Mouse (Mus musculus) neural tube, embryonic 11.5 days (tissue): ENCODE data around the gene Rsph14. TPM values are rescaled to one million over a fixed set of nuclear protein-coding genes. Genes with fewer than 3 reads are reported as not detected.
"Not testable (repeated sequence)": the region's sequence is repeated elsewhere in the genome, so short reads cannot be mapped to it uniquely, and the experiment has no call there.

Source experiments
- ATAC-seq: fragments of 200-750 bp; cut with Nextera tagmentation; 2 replicates; pipeline ENCODE4 v1.8.0; 2017; ENCODE audit warnings: moderate number of reproducible peaks, mild to moderate bottlenecking, moderate TSS enrichment, moderate library complexity; ENCODE audit not compliant: insufficient read depth, low FRiP score, low TSS enrichment
- DNase-seq: peaks from one replicate; pipeline ENCODE4 v3.0.0-alpha.2; 2015; ENCODE audit warnings: low spot score
- H3K27ac ChIP-seq: fragments of 300-500 bp; sonication (generic); 2 replicates; pipeline ENCODE4 v1.5.1; 2014; ENCODE audit warnings: low read depth, mild to moderate bottlenecking, low read length
- H3K27me3 ChIP-seq: fragments of 300-500 bp; sonication (generic); 2 replicates; pipeline ENCODE4 v1.6.1; 2014; ENCODE audit warnings: mild to moderate bottlenecking, low read length, mixed read lengths; ENCODE audit not compliant: control insufficient read depth, insufficient read depth
- H3K36me3 ChIP-seq: fragments of 300-500 bp; sonication (generic); 2 replicates; pipeline ENCODE4 v1.6.1; 2014; ENCODE audit warnings: mild to moderate bottlenecking, low read length, moderate library complexity, mixed read lengths; ENCODE audit not compliant: control insufficient read depth, insufficient read depth
- H3K4me1 ChIP-seq: fragments of 300-500 bp; sonication (generic); 2 replicates; pipeline ENCODE4 v1.6.1; 2014; ENCODE audit warnings: low read length, mixed read lengths; ENCODE audit not compliant: control insufficient read depth, insufficient read depth
- H3K4me2 ChIP-seq: fragments of 300-500 bp; sonication (generic); 2 replicates; pipeline ENCODE4 v1.6.1; 2014; ENCODE audit warnings: low read depth, mild to moderate bottlenecking, moderate library complexity
- H3K4me3 ChIP-seq: fragments of 300-500 bp; sonication (generic); 2 replicates; pipeline ENCODE4 v1.5.1; 2014; ENCODE audit warnings: low read depth, low read length
- H3K9ac ChIP-seq: fragments of 300-500 bp; sonication (generic); 2 replicates; pipeline ENCODE4 v1.6.1; 2014; ENCODE audit warnings: mild to moderate bottlenecking, low read length
- H3K9me3 ChIP-seq: fragments of 300-500 bp; sonication (generic); 2 replicates; pipeline ENCODE4 v1.6.1; 2016; ENCODE audit warnings: low read length; ENCODE audit not compliant: control insufficient read depth
- WGBS: fragments of 180-500 bp; shearing (Covaris S2); extraction: QIAGEN DNeasy Blood & Tissue Kit; methylation state at CpG from one replicate; pipeline ENCODE4 v1.1.7; 2014; 5-methylcytosine and 5-hydroxymethylcytosine counted together
- polyA plus RNA-seq: library from polyadenylated mRNA; unstranded; fragments of >200 nt; fragmentation: Nextera tagmentation; extraction: Ambion mirVana; gene quantifications from 2 replicates; pipeline ENCODE4 v1.2.1, GENCODE M21; 2014

Gene Rsph14
- polyA plus RNA-seq, 1 experiment from 2014 or later = not detected

DNA sequence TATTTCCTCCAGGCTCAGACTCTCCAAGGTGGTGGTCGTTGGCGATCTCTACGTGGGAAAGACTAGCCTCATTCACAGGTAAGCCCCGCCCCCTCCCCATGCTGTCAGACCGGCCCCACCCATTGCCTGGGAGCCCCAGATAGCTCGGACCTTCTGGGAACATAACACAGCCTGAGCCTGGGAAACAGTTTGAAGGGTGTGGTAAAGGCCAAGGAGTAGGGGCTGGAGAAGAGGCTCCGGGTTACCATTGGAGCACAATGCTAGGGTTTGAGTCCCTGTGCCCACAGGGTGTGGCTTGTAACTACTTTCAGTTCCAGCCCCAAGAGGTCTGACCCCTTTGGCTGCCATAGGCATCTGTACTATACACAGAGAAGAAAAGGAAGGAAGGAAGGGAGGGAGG is 12.1 kb upstream of the Rsph14 start:
- Histone ChIP-seq H3K36me3 (no peaks in the 10 kb centered on the region), H3K27ac (no peak overlapping the region), H3K4me2 (no peak overlapping the region), H3K27me3 (no peaks in the 10 kb centered on the region), H3K4me3 (no peak overlapping the region), H3K9me3 (no peaks in the 10 kb centered on the region), H3K9ac (no peak overlapping the region), H3K4me1 (no peaks in the 10 kb centered on the region)
- ATAC-seq (no peak), DNase-seq (no peak)
- 47% methylated on average over 7 of the region's 7 CpGs for WGBS

DNA sequence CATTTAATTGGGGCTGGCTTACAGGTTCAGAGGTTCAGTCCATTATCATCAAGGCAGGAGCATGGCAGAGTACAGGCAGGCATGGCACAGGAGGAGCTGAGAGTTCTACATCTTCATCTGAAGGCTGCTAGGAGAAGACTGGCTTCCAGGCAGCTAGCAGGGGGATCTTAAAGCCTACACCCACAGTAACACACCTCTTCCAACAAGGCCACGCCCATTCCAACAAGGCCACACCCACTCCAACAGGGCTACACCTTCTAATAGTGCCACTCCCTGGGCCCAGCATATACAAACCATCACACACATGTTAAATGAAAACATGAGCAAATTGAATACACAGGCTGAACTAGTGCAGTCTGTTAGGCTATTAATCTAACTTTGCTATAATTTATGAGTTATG is 9.7 kb upstream of the Rsph14 start:
- H3K36me3 ChIP-seq, H3K9me3 ChIP-seq, H3K27me3 ChIP-seq, DNase-seq, ATAC-seq, H3K4me1 ChIP-seq, H3K9ac ChIP-seq, H3K4me3 ChIP-seq, H3K27ac ChIP-seq, H3K4me2 ChIP-seq: not testable (repeated sequence)
- WGBS = 17% methylated on average over 1 of the region's 1 CpGs

DNA sequence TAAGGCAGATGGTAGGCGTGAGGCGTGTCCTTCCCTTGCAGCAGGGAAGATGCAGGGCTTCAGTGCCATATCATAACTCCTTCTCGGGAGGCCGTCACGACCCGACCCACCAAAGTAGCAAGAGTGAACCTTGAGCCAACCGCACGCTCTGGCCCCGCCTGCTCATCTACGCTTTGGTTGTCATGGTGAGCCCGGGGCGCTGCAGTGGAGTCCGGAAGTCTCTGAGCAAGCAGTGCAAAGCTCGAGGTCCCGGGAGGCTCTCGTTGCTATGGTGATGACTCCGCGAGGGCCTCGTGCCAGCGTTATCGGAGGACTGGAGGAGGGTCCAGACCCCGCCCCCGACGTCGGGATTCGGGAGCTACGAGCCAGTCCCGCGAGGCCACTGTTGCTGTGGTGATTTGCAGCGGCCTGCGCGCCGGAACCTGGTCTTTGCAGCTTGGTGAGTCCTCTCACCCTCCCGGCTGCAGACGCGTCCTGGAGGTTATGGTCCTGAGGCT is 4.5 kb upstream of the Rsph14 start, which contains the start of gene Rab36:
Gene Rab36, plus strand, starts transcription at position 176 of the 497 bp plus-strand sequence.
- peak within 1 kb of the TSS; percentile 76 for H3K4me2 ChIP-seq
- peak within 1 kb of the TSS; percentile 33 for H3K4me3 ChIP-seq
- peak within 1 kb of the TSS; percentile 80 for H3K27ac ChIP-seq
- WGBS = under 1% methylated on average over 36 of the region's 36 CpGs
- peak; percentile 99 for DNase-seq
- H3K36me3 ChIP-seq = no peaks in the 10 kb centered on the region
- H3K27me3 ChIP-seq = no peaks in the 10 kb centered on the region
- peak within 1 kb of the TSS; percentile 69 for H3K9ac ChIP-seq
- H3K9me3 ChIP-seq = no peaks in the 10 kb centered on the region
- H3K4me1 ChIP-seq = peaks cover 21% of the 10 kb centered on the region
- peak; percentile 96 for ATAC-seq

GRCm38 (mm10) chr10:75031345-75032114 is 856 bp downstream of the Rsph14 start:
- no peak overlapping the region for H3K27ac ChIP-seq
- peaks cover 15% of the 10 kb centered on the region for H3K4me1 ChIP-seq
- DNase-seq (no peak), ATAC-seq (no peak)
- WGBS = 78% methylated on average over 5 of the region's 5 CpGs
- no peaks in the 10 kb centered on the region for H3K27me3 ChIP-seq
- H3K36me3 ChIP-seq = no peaks in the 10 kb centered on the region
- no peak overlapping the region for H3K9ac ChIP-seq
- H3K9me3 ChIP-seq = no peaks in the 10 kb centered on the region
- no peak overlapping the region for H3K4me3 ChIP-seq
- H3K4me2 ChIP-seq = no peak overlapping the region

DNA sequence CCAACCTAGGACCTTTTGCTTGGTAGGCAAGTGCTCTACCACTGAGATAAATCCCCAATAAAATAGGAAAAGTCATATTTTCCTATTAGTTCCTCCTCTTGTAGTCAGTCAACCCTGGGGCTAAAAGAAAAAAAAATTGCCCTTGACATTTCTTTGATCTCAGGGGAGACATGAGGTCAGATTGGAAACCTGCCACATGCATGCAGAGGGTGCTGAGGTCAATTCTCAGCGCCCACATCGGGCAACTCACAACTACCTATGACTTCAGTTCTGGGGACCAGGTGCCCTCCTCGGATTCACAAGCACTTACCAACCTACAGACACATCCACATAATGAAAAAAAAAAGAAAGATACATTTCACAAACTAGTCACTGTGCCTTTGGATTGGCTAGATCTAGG is 2.2 kb downstream of the Rsph14 start:
- DNase-seq (no peak), ATAC-seq (no peak)
- 82% methylated on average over 3 of the region's 3 CpGs for WGBS
- Histone ChIP-seq H3K4me3 (no peak overlapping the region), H3K4me2 (no peak overlapping the region), H3K4me1 (peaks cover 10% of the 10 kb centered on the region), H3K9me3 (no peaks in the 10 kb centered on the region), H3K9ac (no peak overlapping the region), H3K27ac (no peak overlapping the region), H3K27me3 (no peaks in the 10 kb centered on the region), H3K36me3 (no peaks in the 10 kb centered on the region)

- no peak for DNase-seq
- WGBS = 87% methylated on average over 3 of the region's 3 CpGs
- Histone ChIP-seq H3K27me3 (no peaks in the 10 kb centered on the region), H3K4me3 (no peak overlapping the region), H3K4me2 (no peak overlapping the region), H3K9ac (no peak overlapping the region), H3K9me3 (no peaks in the 10 kb centered on the region), H3K36me3 (no peaks in the 10 kb centered on the region), H3K27ac (no peak overlapping the region), H3K4me1 (peaks cover 10% of the 10 kb centered on the region)
- ATAC-seq = no peak
Measured at GRCm38 (mm10) chr10:75029677-75030076, 2.7 kb downstream of the Rsph14 start.

GRCm38 (mm10) chr10:75028743-75029142 is 3.6 kb downstream of the Rsph14 start:
- no peak overlapping the region for H3K27ac ChIP-seq
- DNase-seq = no peak
- H3K9ac ChIP-seq = no peak overlapping the region
- 85% methylated on average over 8 of the region's 8 CpGs for WGBS
- no peaks in the 10 kb centered on the region for H3K36me3 ChIP-seq
- H3K9me3 ChIP-seq = no peaks in the 10 kb centered on the region
- no peaks in the 10 kb centered on the region for H3K27me3 ChIP-seq
- H3K4me1 ChIP-seq = peaks cover 10% of the 10 kb centered on the region
- no peak overlapping the region for H3K4me2 ChIP-seq
- H3K4me3 ChIP-seq = no peak overlapping the region
- no peak for ATAC-seq

DNA sequence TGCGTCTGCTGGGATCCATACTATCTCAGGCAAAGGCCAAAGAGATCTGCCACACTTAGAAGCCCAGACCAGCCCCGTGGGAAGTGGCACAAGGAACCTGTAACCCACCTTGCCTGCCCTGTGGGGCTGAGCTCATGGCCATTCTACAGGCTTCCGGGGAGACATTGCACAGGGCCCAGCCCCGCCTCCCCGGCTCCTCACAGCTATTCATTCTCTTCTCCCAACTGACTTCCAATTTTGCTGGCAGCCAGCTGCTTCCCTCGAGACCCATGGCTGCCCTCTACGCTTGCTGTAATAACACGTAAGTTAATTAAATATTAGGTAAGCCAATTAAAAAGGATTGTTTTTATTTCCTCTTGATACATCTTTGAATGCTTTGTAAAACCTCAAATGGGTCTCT is 5.9 kb downstream of the Rsph14 start:
- H3K9me3 ChIP-seq = no peaks in the 10 kb centered on the region
- 69% methylated on average over 8 of the region's 8 CpGs for WGBS
- no peaks in the 10 kb centered on the region for H3K4me1 ChIP-seq
- H3K27me3 ChIP-seq = no peaks in the 10 kb centered on the region
- H3K4me2 ChIP-seq = no peak overlapping the region
- H3K36me3 ChIP-seq = no peaks in the 10 kb centered on the region
- DNase-seq = no peak
- H3K27ac ChIP-seq = no peak overlapping the region
- ATAC-seq = no peak
- no peak overlapping the region for H3K9ac ChIP-seq
- no peak overlapping the region for H3K4me3 ChIP-seq

- WGBS = 13% methylated on average over 6 of the region's 6 CpGs
- DNase-seq (peak; percentile 80), ATAC-seq (no peak)
- Histone ChIP-seq H3K4me2 (no peak overlapping the region), H3K4me1 (no peaks in the 10 kb centered on the region), H3K4me3 (no peak overlapping the region), H3K27ac (no peak overlapping the region), H3K9me3 (no peaks in the 10 kb centered on the region), H3K9ac (no peak overlapping the region), H3K27me3 (no peaks in the 10 kb centered on the region), H3K36me3 (no peaks in the 10 kb centered on the region)
Measured at GRCm38 (mm10) chr10:75021138-75021537, 11.2 kb downstream of the Rsph14 start.
